Mouse (Mus musculus) midbrain, embryonic 13.5 days (tissue): ENCODE data around the gene Tango6. TPM values are rescaled to one million over a fixed set of nuclear protein-coding genes. Genes with fewer than 3 reads are reported as not detected.

ENCODE experiments used
- ATAC-seq: fragments of 200-750 bp; cut with Nextera tagmentation; 2 replicates; pipeline ENCODE4 v1.8.0; 2017; ENCODE audit warnings: mild to moderate bottlenecking, moderate TSS enrichment, moderate library complexity
- H3K27ac ChIP-seq: fragments of 300-500 bp; sonication (generic); 2 replicates; pipeline ENCODE4 v1.5.1; 2015; ENCODE audit warnings: inconsistent platforms, mild to moderate bottlenecking, moderate library complexity
- H3K27me3 ChIP-seq: fragments of 300-500 bp; sonication (generic); 2 replicates; pipeline ENCODE4 v1.6.1; 2015; ENCODE audit warnings: mild to moderate bottlenecking, inconsistent platforms
- H3K36me3 ChIP-seq: fragments of 300-500 bp; sonication (generic); 2 replicates; pipeline ENCODE4 v1.6.1; 2015; ENCODE audit warnings: mild to moderate bottlenecking, inconsistent platforms
- H3K4me1 ChIP-seq: fragments of 300-500 bp; sonication (generic); replicated peaks from 2 replicates; pipeline ENCODE4 v1.6.1; 2015; ENCODE audit warnings: inconsistent platforms
- H3K4me2 ChIP-seq: fragments of 300-500 bp; sonication (generic); replicated peaks from 2 replicates; pipeline ENCODE4 v1.6.1; 2015; ENCODE audit warnings: moderate library complexity, mild to moderate bottlenecking, inconsistent platforms
- H3K4me3 ChIP-seq: fragments of 300-500 bp; sonication (generic); replicated peaks from 2 replicates; pipeline ENCODE4 v1.5.1; 2015; ENCODE audit warnings: mild to moderate bottlenecking, inconsistent platforms
- H3K9ac ChIP-seq: fragments of 300-500 bp; sonication (generic); replicated peaks from 2 replicates; pipeline ENCODE4 v1.6.1; 2015; ENCODE audit warnings: mild to moderate bottlenecking, inconsistent platforms
- H3K9me3 ChIP-seq: fragments of 300-500 bp; sonication (generic); 2 replicates; pipeline ENCODE4 v1.6.1; 2016; ENCODE audit warnings: mild to moderate bottlenecking, inconsistent platforms
- WGBS: fragments of 180-500 bp; shearing (Covaris S2); methylation state at CpG from one replicate; pipeline ENCODE4 v1.1.7; 2015; 5-methylcytosine and 5-hydroxymethylcytosine counted together
- polyA plus RNA-seq: library from polyadenylated mRNA; unstranded; fragments of >200 nt; fragmentation: Nextera tagmentation; extraction: Ambion mirVana; gene quantifications from 2 replicates; pipeline ENCODE4 v1.2.1, GENCODE M21; 2015

Tango6 gene
- polyA plus RNA-seq = 7.5 and 7.7 TPM in 2 replicates

DNA sequence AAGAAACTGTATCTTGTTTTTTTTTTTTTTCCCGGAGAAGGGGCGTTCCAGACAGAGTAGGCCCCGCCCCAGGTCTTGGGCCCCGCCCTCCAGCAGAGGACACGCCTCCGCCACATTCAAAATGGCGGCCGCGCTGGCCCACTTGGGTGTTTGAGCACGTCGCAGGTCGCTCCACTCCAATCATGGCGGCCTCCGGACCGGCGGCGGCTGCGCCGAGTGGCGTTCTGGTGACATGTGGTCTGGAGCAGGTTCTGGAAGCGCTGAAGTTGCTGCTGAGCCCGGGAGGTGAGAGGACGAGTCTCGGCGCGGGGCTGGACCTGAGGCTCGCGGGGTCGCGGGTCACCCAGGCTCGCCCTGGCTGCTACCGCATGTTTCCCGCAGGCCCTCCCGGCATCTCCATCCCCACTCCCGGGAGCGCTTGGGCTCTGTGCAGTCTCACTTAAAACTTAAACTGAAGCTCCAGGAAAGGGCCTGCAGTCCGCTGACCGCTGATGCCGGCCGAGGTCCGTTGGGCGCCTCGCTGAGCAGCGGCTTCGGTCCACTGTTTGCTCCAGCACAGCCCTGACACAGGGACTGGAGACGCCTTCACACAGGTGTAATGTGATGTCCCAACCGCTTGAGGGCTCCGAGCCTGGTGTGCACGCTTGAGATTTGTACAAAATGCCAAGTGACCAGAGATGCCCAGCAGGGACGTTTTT lies at the start of gene Tango6:
Gene Tango6, plus strand, starts transcription at position 98 of the 698 bp plus-strand sequence.
- no peaks in the 10 kb centered on the region for H3K27me3 ChIP-seq
- H3K4me1 ChIP-seq = no peaks in the 10 kb centered on the region
- H3K36me3 ChIP-seq = no peaks in the 10 kb centered on the region
- WGBS = under 1% methylated on average over 47 of the region's 50 CpGs
- H3K4me2 ChIP-seq = peak within 1 kb of the TSS; percentile 59
- H3K4me3 ChIP-seq = peak within 1 kb of the TSS; percentile 66
- peak within 1 kb of the TSS; percentile 92 for H3K27ac ChIP-seq
- H3K9me3 ChIP-seq = no peaks in the 10 kb centered on the region
- peak within 1 kb of the TSS; percentile 79 for H3K9ac ChIP-seq
- ATAC-seq = peak; percentile 94

DNA sequence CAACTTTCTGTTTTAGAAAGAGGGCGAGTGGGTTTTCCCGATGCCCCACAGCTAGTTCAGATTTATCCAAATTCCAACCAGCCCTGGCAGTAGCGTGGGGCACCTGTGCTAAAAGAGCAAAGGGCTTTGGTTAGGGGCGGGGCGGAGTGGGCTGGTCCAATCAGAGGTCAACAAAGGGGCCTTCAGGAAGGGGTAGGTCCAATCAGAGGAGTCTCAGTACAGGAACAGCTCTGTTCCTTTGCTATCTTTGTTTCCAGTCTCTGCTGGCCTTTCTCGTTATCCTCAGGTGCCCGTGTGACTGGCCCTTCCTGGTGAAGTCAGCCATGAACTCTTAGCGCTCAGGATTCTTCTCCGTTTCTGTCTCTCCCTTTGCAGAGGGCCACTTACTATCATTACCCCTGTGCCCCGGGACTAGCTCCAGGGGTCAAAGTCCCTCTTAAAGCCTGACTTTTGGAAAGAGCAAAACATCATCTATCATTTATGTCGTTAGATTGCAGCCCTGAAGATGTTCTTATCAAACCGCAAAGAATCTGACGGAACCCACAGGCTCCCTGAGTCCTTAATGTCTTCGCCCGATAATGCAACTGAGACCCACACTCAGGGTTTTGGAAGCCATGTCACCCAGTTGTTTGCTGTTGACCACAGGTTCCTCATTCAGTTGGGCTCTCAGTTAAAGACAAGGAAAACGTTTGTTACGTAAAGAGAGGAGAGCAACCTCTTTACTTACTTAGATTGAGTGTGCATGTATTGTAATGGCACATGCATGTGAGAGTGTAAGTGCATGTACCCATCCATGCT lies 49.3 kb upstream of the Tango6 start:
- no peak for ATAC-seq
- Histone ChIP-seq H3K36me3 (no peaks in the 10 kb centered on the region), H3K4me2 (no peak overlapping the region), H3K4me1 (peaks cover 14% of the 10 kb centered on the region), H3K9ac (no peak overlapping the region), H3K4me3 (no peak overlapping the region), H3K27me3 (0 out of 2 replicates have a peak, but pooled peaks cover 3% of the 10 kb centered on the region), H3K9me3 (no peaks in the 10 kb centered on the region), H3K27ac (no peak overlapping the region)
- 80% methylated on average over 17 of the region's 17 CpGs for WGBS

DNA sequence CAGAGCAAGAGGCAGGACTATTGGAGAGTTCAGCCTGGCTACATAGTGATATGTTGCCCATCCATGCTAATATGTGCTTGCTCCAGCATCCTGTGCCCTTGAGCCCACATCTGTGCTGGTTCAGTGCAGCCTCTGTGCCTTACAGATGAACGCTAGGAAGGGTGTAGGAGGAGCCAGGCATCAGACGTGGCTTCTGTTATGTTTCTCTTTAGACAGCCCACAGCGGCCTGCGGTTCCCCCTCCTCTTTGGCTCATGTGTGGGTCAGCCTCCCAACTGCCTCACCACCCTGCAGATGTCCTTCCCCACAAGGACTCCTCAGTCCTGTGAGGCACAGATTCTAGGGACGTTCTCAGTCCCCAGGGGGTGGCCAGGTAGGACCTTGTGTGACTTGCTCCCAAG lies 47.6 kb upstream of the Tango6 start:
- H3K9me3 ChIP-seq = no peaks in the 10 kb centered on the region
- H3K27me3 ChIP-seq = 0 out of 2 replicates have a peak, but pooled peaks cover 3% of the 10 kb centered on the region
- H3K27ac ChIP-seq = no peak overlapping the region
- H3K4me3 ChIP-seq = no peak overlapping the region
- no peak overlapping the region for H3K9ac ChIP-seq
- peaks cover 14% of the 10 kb centered on the region for H3K4me1 ChIP-seq
- WGBS = 38% methylated on average over 5 of the region's 5 CpGs
- H3K4me2 ChIP-seq = no peak overlapping the region
- ATAC-seq = no peak
- H3K36me3 ChIP-seq = no peaks in the 10 kb centered on the region

DNA sequence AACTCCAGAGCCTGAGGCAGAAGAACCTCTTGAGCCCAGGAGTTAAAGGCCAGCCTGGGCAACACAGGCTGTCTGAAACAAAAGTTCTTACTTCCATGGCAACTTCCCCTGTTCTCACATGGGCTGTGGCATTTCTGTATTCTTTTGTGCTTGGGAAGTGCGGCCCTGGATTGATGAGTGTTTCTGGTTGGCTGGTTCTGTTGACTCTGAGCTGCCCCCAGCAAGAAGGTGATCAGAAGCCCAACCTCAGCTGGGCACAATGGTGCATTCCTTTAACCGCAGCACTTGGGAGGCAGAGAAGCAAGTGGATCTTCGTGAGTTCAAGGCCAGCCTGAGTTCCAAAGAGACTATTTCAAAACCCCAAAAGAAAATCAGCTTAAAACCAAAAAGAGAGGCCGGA lies 45.4 kb upstream of the Tango6 start:
- Histone ChIP-seq H3K9me3 (no peaks in the 10 kb centered on the region), H3K4me1 (peaks cover 10% of the 10 kb centered on the region), H3K4me2 (no peak overlapping the region), H3K4me3 (no peak overlapping the region), H3K27ac (no peak overlapping the region), H3K27me3 (no peaks in the 10 kb centered on the region), H3K9ac (no peak overlapping the region), H3K36me3 (no peaks in the 10 kb centered on the region)
- ATAC-seq = no peak
- WGBS = 62% methylated on average over 4 of the region's 4 CpGs

DNA sequence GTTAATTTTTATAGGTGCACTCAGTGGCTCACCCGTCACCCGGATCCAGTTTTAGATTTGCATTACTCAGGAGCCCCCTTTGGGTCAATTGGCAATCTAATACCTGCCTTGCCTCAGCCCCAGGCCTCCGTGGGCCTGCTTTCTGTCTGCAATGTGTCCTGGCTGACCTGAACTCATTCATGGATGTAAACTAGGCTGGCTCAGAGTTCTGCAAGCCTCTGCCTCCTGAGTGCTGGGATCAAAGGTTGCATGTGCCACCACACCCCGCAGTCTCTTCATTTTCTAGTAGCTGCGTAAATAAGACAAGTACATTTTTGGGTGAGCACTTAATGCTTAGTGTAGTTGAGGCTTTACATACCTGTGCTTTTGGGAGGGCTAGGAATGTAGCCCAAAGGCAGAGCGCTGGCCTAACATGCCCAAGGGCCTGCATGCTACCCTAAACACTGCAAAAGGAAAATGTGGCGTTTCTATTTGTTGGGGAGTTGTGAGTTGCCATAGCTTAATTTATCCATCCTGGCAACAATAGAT lies 44.0 kb upstream of the Tango6 start:
- Histone ChIP-seq H3K36me3 (no peaks in the 10 kb centered on the region), H3K27me3 (no peaks in the 10 kb centered on the region), H3K4me3 (no peak overlapping the region), H3K27ac (no peak overlapping the region), H3K4me1 (peaks cover 7% of the 10 kb centered on the region; the same call in 1 of the 2 replicates), H3K9me3 (no peaks in the 10 kb centered on the region), H3K4me2 (no peak overlapping the region), H3K9ac (no peak overlapping the region)
- ATAC-seq = no peak
- WGBS = 95% methylated on average over 7 of the region's 7 CpGs

DNA sequence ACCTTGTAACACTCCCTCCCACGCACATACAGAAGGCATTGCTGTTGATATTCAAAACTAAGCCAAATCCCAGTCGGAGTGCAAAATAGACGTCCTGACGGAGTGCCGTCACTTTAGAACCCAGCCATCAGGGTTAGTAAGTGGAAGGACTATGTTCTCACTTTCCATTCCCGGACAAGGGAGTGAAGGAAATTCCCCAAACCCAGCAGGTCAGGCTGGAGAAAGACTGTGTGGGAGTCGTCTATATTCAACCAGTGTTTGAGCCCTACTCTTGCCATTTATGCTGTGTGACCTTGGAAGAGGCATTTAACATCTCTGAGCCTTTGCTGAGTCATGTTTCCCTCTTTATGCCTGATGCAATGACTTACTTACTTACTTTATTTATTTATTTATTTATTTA lies 42.7 kb upstream of the Tango6 start:
- Histone ChIP-seq H3K9ac (no peak overlapping the region), H3K4me3 (no peak overlapping the region), H3K36me3 (no peaks in the 10 kb centered on the region), H3K4me1 (peaks cover 6% of the 10 kb centered on the region; the same call in 1 of the 2 replicates), H3K27ac (no peak overlapping the region), H3K4me2 (no peak overlapping the region), H3K9me3 (no peaks in the 10 kb centered on the region), H3K27me3 (no peaks in the 10 kb centered on the region)
- WGBS = 90% methylated on average over 7 of the region's 7 CpGs
- ATAC-seq = no peak

DNA sequence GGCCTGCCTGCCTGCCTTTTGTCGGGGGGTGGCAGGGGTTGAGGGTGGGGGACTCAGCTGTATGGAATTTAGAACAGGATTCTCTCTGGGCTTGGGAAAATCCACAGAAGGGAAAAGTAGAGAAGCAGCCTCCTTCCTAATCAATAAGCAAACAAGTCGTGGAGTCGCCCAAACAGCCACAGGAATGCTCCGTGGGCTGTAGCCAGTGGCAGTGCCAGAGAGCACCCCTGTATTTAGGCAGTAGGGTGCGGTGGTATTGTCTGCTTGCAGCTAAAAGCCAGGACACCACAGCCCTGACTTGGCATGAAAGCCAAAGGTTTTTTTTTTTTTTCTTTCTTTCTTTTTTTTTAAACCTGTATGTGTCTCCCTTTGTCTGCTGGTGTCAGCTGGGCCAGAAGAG lies 41.9 kb upstream of the Tango6 start:
- no peak for ATAC-seq
- Histone ChIP-seq H3K9ac (no peak overlapping the region), H3K36me3 (no peaks in the 10 kb centered on the region), H3K4me2 (no peak overlapping the region), H3K4me1 (0 out of 2 replicates have a peak, but pooled peaks cover 4% of the 10 kb centered on the region), H3K4me3 (no peak overlapping the region), H3K27me3 (no peaks in the 10 kb centered on the region), H3K27ac (no peak overlapping the region), H3K9me3 (no peaks in the 10 kb centered on the region)
- 76% methylated on average over 5 of the region's 5 CpGs for WGBS

DNA sequence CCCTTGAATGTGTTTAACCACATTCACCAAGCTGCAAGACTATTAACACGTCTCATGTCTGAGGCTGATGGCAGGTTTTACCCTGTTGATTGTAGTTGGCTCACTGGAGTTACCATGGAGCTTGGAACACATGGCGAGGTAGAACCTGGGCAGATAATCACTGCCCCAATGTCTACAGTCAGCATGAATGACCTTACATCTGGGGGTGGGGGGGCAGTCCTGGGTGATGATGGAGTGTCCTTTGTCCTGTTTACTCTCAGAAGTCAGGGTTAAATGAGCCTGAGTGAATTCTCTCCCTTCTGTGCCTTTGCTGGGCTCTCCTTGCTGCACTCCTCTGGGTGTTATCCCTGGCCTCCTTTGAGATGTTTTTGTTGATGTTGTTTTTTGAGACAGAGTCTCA lies 40.7 kb upstream of the Tango6 start:
- H3K4me1 ChIP-seq = no peaks in the 10 kb centered on the region
- ATAC-seq = no peak
- no peaks in the 10 kb centered on the region for H3K9me3 ChIP-seq
- 72% methylated on average over 2 of the region's 2 CpGs for WGBS
- no peaks in the 10 kb centered on the region for H3K27me3 ChIP-seq
- no peak overlapping the region for H3K4me2 ChIP-seq
- no peak overlapping the region for H3K4me3 ChIP-seq
- H3K36me3 ChIP-seq = no peaks in the 10 kb centered on the region
- no peak overlapping the region for H3K27ac ChIP-seq
- no peak overlapping the region for H3K9ac ChIP-seq

DNA sequence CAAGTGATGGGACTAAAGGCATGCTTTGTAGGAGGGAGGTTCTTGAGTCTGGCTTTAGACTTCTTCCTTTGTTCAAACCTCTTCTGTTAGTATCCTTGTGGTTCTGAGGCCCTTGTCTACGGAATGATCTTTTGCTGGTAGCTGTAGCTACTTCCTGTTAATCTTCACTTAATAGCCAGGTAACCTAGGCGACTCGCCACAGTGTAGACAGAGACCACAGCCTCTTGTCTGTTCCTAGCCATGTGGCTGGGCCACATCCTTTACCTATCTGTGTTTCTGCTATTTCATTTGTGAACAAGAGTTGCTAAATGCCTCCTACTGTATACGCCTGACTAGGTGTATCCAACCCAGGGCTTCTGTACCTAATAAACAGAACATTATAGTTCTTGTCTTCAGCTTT lies 39.8 kb upstream of the Tango6 start:
- no peak overlapping the region for H3K27ac ChIP-seq
- no peaks in the 10 kb centered on the region for H3K9me3 ChIP-seq
- no peak overlapping the region for H3K9ac ChIP-seq
- ATAC-seq = no peak
- no peak overlapping the region for H3K4me3 ChIP-seq
- H3K27me3 ChIP-seq = no peaks in the 10 kb centered on the region
- 87% methylated on average over 4 of the region's 4 CpGs for WGBS
- H3K4me2 ChIP-seq = no peak overlapping the region
- H3K36me3 ChIP-seq = no peaks in the 10 kb centered on the region
- H3K4me1 ChIP-seq = no peaks in the 10 kb centered on the region

DNA sequence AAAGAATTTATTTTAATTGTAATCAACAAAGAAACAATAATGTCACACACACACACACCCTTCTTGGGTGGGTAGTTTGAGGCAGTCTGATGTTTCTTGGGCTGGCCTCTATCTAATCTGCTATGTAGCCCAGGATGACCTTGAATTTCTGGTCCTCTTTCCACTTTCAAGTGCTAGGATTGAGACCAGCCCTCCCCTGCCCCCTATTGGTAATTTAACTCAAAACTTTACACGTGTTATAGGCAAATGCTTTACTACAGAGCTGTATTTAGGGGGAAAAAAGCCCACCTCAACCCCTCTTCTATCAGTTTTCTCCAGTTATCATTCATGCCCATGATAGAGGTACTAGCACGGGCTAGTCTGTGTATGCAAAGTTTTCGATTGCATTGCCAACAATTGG lies 37.9 kb upstream of the Tango6 start:
- Histone ChIP-seq H3K27ac (no peak overlapping the region), H3K4me3 (no peak overlapping the region), H3K4me1 (no peaks in the 10 kb centered on the region), H3K27me3 (no peaks in the 10 kb centered on the region), H3K9me3 (no peaks in the 10 kb centered on the region), H3K9ac (no peak overlapping the region), H3K4me2 (no peak overlapping the region), H3K36me3 (no peaks in the 10 kb centered on the region)
- WGBS = 74% methylated on average over 3 of the region's 3 CpGs
- ATAC-seq = no peak

DNA sequence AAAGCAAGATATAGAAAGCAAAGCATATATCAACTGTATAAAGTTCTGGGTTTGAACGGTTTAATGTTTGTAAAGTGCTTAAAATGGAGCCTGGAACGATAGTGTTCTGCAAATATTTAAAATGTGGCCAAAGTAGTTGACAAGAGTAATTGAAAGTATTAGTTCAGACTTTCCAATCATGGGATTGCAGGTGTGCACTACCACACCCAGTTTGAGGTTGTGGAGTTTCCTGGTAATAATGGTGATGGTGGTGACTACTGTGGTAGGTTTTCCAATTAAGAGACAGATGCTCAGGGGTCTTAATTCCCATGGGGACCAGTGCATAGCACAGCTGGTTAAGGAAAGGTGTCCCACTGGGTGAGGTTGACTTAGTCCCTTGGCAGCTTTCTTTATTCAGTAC lies 36.7 kb upstream of the Tango6 start:
- H3K4me1 ChIP-seq = no peaks in the 10 kb centered on the region
- no peak overlapping the region for H3K4me2 ChIP-seq
- WGBS = 93% methylated on average over 2 of the region's 2 CpGs
- no peak overlapping the region for H3K27ac ChIP-seq
- no peaks in the 10 kb centered on the region for H3K36me3 ChIP-seq
- no peaks in the 10 kb centered on the region for H3K9me3 ChIP-seq
- no peaks in the 10 kb centered on the region for H3K27me3 ChIP-seq
- no peak overlapping the region for H3K9ac ChIP-seq
- ATAC-seq = no peak
- H3K4me3 ChIP-seq = no peak overlapping the region

DNA sequence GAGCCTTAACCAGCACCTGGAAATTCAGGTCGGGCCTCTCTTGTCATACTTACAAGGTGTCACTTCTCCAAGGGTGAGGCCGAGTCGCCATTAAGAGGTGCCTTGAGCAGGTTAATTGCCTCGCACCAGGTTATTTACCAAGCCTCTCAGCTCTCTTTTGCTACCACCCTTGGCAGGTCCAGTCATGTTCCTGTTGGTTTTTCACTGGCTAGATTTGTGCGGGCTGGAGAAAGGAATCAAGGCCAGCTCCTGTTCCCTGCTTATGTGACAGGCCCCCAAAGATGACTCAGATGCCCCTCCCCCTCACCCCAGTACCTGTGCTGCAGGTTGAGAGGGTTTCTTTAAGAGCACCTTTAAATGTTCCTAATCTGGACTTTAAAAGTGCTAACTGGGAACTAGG lies 36.1 kb upstream of the Tango6 start:
- H3K9me3 ChIP-seq = no peaks in the 10 kb centered on the region
- no peak overlapping the region for H3K4me3 ChIP-seq
- no peaks in the 10 kb centered on the region for H3K27me3 ChIP-seq
- H3K9ac ChIP-seq = no peak overlapping the region
- H3K4me2 ChIP-seq = no peak overlapping the region
- ATAC-seq = no peak
- H3K36me3 ChIP-seq = no peaks in the 10 kb centered on the region
- WGBS = 91% methylated on average over 5 of the region's 5 CpGs
- H3K4me1 ChIP-seq = no peaks in the 10 kb centered on the region
- no peak overlapping the region for H3K27ac ChIP-seq
